Mouse (Mus musculus) embryonic fibroblast, embryonic 13.5 days (primary cell): ENCODE measurements around the gene Nr6a1.

Experiments
- CTCF ChIP-seq: IDR thresholded peaks from 2 replicates; pipeline ENCODE4 v1.5.1; 2011; ENCODE audit warnings: mild to moderate bottlenecking, control low read depth, low read length, moderate library complexity, borderline replicate concordance; ENCODE audit not compliant: insufficient read depth
- POLR2A ChIP-seq: IDR thresholded peaks from 2 replicates; pipeline ENCODE4 v1.6.1; 2011; ENCODE audit warnings: low read depth, mild to moderate bottlenecking, control low read depth, low read length, moderate library complexity

- TF ChIP-seq CTCF (no peak), POLR2A (no peak)
Measured at GRCm38 (mm10) chr2:38944460-38945161, 17.1 kb upstream of the Nr6a1 start.
